In the genomic region with DNA sequence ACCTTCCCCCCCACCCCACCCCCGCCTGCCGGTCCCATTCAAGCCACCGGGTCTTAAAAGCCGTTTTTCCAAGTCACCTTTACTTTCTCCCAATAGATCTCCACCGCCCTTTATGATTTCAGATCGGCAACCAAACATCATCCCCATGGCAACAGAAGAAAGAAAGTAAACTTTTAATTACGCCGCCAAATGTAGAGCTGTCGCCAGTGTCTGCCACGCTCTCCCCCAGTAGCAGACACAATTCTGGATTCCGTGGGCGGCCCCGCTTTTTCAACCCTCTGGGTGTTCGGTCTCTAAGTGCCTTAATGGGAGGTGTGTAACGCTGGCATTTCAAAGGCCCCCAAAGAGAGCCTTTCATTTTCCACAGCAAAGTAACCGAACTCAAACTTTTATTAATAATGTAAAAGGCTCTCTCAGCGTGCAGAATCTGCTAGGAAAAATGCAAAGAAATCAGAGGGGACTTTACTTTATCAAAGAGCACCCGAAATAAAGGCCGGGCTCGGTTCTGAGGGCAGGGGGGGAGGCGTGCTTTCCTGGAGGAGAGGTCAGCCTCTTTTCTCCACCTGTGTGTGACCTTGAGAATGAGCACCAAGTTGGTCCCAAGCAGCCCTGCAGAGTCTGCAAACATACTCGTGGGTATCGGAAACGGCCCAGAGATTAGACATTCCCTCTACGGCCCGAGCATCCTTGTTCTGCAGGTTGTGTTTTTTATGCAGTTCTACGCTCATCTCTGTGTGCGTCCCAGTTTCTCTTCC, we compare ENCODE assay signal across 8 mouse cellular contexts. TPM values are rescaled to one million over a fixed set of nuclear protein-coding genes. Genes with fewer than 3 reads are reported as not detected.
DNase-seq lines count a peak whose midpoint lies in the region; ATAC-seq and TF ChIP-seq lines count a peak whose summit lies in the region.

No protein-coding gene starts in this region.

- H3K9me3 ChIP-seq in heart, postnatal 0 days (replicated peaks; ENCODE audit: control insufficient read depth, low read length) = 0 out of 2 replicates have a peak, but pooled peaks cover 7% of the 10 kb centered on the region
- H3K9me3 ChIP-seq in forebrain, embryonic 15.5 days = no peaks in the 10 kb centered on the region
- H3K9me3 ChIP-seq in midbrain, embryonic 13.5 days = no peaks in the 10 kb centered on the region

- no peak for DNase-seq in heart, postnatal 0 days (ENCODE audit: low spot score)
- no peak for DNase-seq in heart, adult 2 months
- DNase-seq in R1 (ENCODE audit: low read depth, low spot score) = peak; percentile 32
- no peak for DNase-seq in urinary bladder, postnatal 14 days (ENCODE audit: low spot score)
- DNase-seq in adrenal gland, postnatal 14 days = no peak
- DNase-seq in ovary, postnatal 36 days (ENCODE audit: low spot score) = no peak

- 12% methylated on average over 28 of the region's 28 CpGs for WGBS in heart, postnatal 0 days
- 13% methylated on average over 28 of the region's 28 CpGs for WGBS in heart, adult 2 months
- 4% methylated on average over 28 of the region's 28 CpGs for WGBS in forebrain, embryonic 15.5 days
- WGBS in midbrain, embryonic 13.5 days = 5% methylated on average over 28 of the region's 28 CpGs

- H3K27me3 ChIP-seq in heart, postnatal 0 days (ENCODE audit: control insufficient read depth, insufficient read depth, low read length) = peaks cover 20% of the 10 kb centered on the region; the same call in 1 of the 2 replicates
- no peaks in the 10 kb centered on the region; the same call in 1 of the 2 replicates for H3K27me3 ChIP-seq in heart, adult 2 months (ENCODE audit: control insufficient read depth, insufficient read depth, low read length)
- peaks cover 19% of the 10 kb centered on the region; the same call in 1 of the 2 replicates for H3K27me3 ChIP-seq in forebrain, embryonic 15.5 days
- peaks cover 9% of the 10 kb centered on the region; the same call in 1 of the 2 replicates for H3K27me3 ChIP-seq in midbrain, embryonic 13.5 days

- no peak for ATAC-seq in heart, postnatal 0 days (ENCODE audit: insufficient read depth, low read depth)
- ATAC-seq in forebrain, embryonic 15.5 days (replicated peaks) = no peak
- ATAC-seq in midbrain, embryonic 13.5 days = no peak

- H3K4me1 ChIP-seq in heart, postnatal 0 days (ENCODE audit: control insufficient read depth, insufficient read depth) = no peaks in the 10 kb centered on the region
- H3K4me1 ChIP-seq in heart, adult 2 months (ENCODE audit: control insufficient read depth, insufficient read depth, low read length) = no peaks in the 10 kb centered on the region
- H3K4me1 ChIP-seq in forebrain, embryonic 15.5 days = peaks cover 20% of the 10 kb centered on the region
- H3K4me1 ChIP-seq in midbrain, embryonic 13.5 days (replicated peaks) = peaks cover 18% of the 10 kb centered on the region

- no peaks in the 10 kb centered on the region for H3K36me3 ChIP-seq in heart, postnatal 0 days (replicated peaks; ENCODE audit: control insufficient read depth, insufficient read depth, low read length)
- no peaks in the 10 kb centered on the region for H3K36me3 ChIP-seq in heart, adult 2 months (ENCODE audit: control insufficient read depth, insufficient read depth, low read length)
- H3K36me3 ChIP-seq in forebrain, embryonic 15.5 days = no peaks in the 10 kb centered on the region
- no peaks in the 10 kb centered on the region for H3K36me3 ChIP-seq in midbrain, embryonic 13.5 days

- H3K79me2 ChIP-seq in heart, adult 2 months (replicated peaks; ENCODE audit: control insufficient read depth, insufficient read depth, low read length) = no peaks in the 10 kb centered on the region

- TF ChIP-seq CTCF in heart, postnatal 0 days (IDR thresholded peaks at IDR 0.05; ENCODE audit: low read depth) = no peak
- TF ChIP-seq CTCF in heart, adult 2 months (IDR thresholded peaks at IDR 0.05) = no peak

- H3K4me3 ChIP-seq in heart, postnatal 0 days (ENCODE audit: low read depth, low read length) = peak overlapping the region; percentile 31
- no peak overlapping the region for H3K4me3 ChIP-seq in heart, adult 2 months
- peak overlapping the region; percentile 25 for H3K4me3 ChIP-seq in forebrain, embryonic 15.5 days
- peak overlapping the region; percentile 29 for H3K4me3 ChIP-seq in midbrain, embryonic 13.5 days (replicated peaks)

- no peak for TF ChIP-seq POLR2A in heart, adult 2 months (IDR thresholded peaks at IDR 0.05; ENCODE audit: insufficient read depth, low read depth, low read length)

- no peak for TF ChIP-seq EP300 in heart, postnatal 0 days (IDR thresholded peaks at IDR 0.05; ENCODE audit: low read depth)
- no peak for TF ChIP-seq EP300 in heart, adult 2 months (IDR thresholded peaks at IDR 0.05; ENCODE audit: insufficient read depth, low read depth, low read length)

- intact Hi-C loops in heart, adult 2 months (cut with DNase I) = no loop called here

- H3K27ac ChIP-seq in heart, postnatal 0 days (ENCODE audit: low read depth) = no peak overlapping the region
- H3K27ac ChIP-seq in heart, adult 2 months = no peak overlapping the region
- no peak overlapping the region for H3K27ac ChIP-seq in forebrain, embryonic 15.5 days (replicated peaks)
- H3K27ac ChIP-seq in midbrain, embryonic 13.5 days = no peak overlapping the region

- no peak overlapping the region for H3K9ac ChIP-seq in heart, postnatal 0 days (replicated peaks; ENCODE audit: low read depth, low read length)
- no peak overlapping the region for H3K9ac ChIP-seq in heart, adult 2 months (ENCODE audit: low read depth, low read length)
- H3K9ac ChIP-seq in forebrain, embryonic 15.5 days (replicated peaks) = 0 out of 2 replicates have a peak overlapping the region, but pooled peaks have one; percentile 13
- no peak overlapping the region for H3K9ac ChIP-seq in midbrain, embryonic 13.5 days (replicated peaks)

- H3K4me2 ChIP-seq in heart, postnatal 0 days (ENCODE audit: low read depth, low read length) = peak overlapping the region; percentile 45
- H3K4me2 ChIP-seq in forebrain, embryonic 15.5 days (replicated peaks) = peak overlapping the region; percentile 45
- H3K4me2 ChIP-seq in midbrain, embryonic 13.5 days (replicated peaks) = peak overlapping the region; percentile 54

RNA-seq across cellular contexts. Expression of a gene that starts 48.3 kb away (rescaled TPM):
- total RNA-seq in heart, postnatal 0 days (2014; rRNA removed; ENCODE audit: low replicate concordance) = 0.35 and 7.3 TPM in 2 replicates
- 0.04 and 0.19 TPM in 2 replicates for polyA plus RNA-seq in heart, postnatal 0 days (2015; fragmentation: Nextera tagmentation; extraction: Ambion mirVana)
- total RNA-seq in heart, adult 2 months (2021) = not detected
- polyA plus RNA-seq in heart, adult 2 months (2012; rRNA removed) = 0.09 and 0.12 TPM in 2 replicates
- 0.64 and 1.1 TPM in 2 replicates for polyA plus RNA-seq in forebrain, embryonic 15.5 days (2015; fragmentation: Nextera tagmentation; extraction: Ambion mirVana)
- polyA plus RNA-seq in midbrain, embryonic 13.5 days (2015; fragmentation: Nextera tagmentation; extraction: Ambion mirVana) = 10.9 and 14.6 TPM in 2 replicates
- 0.19 and 0.98 TPM in 2 replicates for total RNA-seq in adrenal gland, postnatal 14 days (2021)
